Mouse (Mus musculus) heart, embryonic 14.5 days (tissue): ENCODE measurements around the gene Hmgb1. TPM values are rescaled to one million over a fixed set of nuclear protein-coding genes. Genes with fewer than 3 reads are reported as not detected.

Experiments used
- ATAC-seq: fragments of 200-750 bp; cut with Nextera tagmentation; 2 replicates; pipeline ENCODE4 v1.8.0; 2017; ENCODE audit warnings: low read depth, moderate TSS enrichment; ENCODE audit not compliant: insufficient number of reproducible peaks, insufficient read depth, low FRiP score
- H3K27ac ChIP-seq, 2 experiments: fragments of 200-500 bp in 1 of 2; fragments of 300-500 bp in 1 of 2; sonication (generic) in 1 of 2; replicated peaks in 1 of 2; 2 replicates each; pipeline ENCODE4 v1.5.1; 2012 to 2014; ENCODE audit warnings: low read depth in 2 of 2, low read length in 2 of 2, control low read depth in 1 of 2, mild to moderate bottlenecking in 1 of 2, mixed read lengths in 1 of 2; ENCODE audit not compliant: control insufficient read depth in 1 of 2, insufficient read depth in 1 of 2
- H3K27me3 ChIP-seq: fragments of 300-500 bp; sonication (generic); 2 replicates; pipeline ENCODE4 v1.6.1; 2014; ENCODE audit warnings: mild to moderate bottlenecking, low read length, control low read depth; ENCODE audit not compliant: control insufficient read depth, insufficient read depth
- H3K36me3 ChIP-seq: fragments of 300-500 bp; sonication (generic); 2 replicates; pipeline ENCODE4 v1.6.1; 2014; ENCODE audit warnings: mild to moderate bottlenecking, control low read depth, low read length, mixed read lengths; ENCODE audit not compliant: control insufficient read depth, insufficient read depth
- H3K4me1 ChIP-seq, 2 experiments: fragments of 200-500 bp in 1 of 2; fragments of 300-500 bp in 1 of 2; sonication (generic) in 1 of 2; 2 replicates each; pipeline ENCODE4 v1.6.1; 2012 to 2014; ENCODE audit warnings: low read length in 2 of 2, control low read depth in 1 of 2, mixed read lengths in 1 of 2; ENCODE audit not compliant: control insufficient read depth in 2 of 2, insufficient read depth in 2 of 2
- H3K4me2 ChIP-seq: fragments of 300-500 bp; sonication (generic); 2 replicates; pipeline ENCODE4 v1.6.1; 2014; ENCODE audit warnings: mild to moderate bottlenecking, low read length
- H3K4me3 ChIP-seq, 2 experiments: fragments of 200-500 bp in 1 of 2; fragments of 300-500 bp in 1 of 2; sonication (generic) in 1 of 2; 2 replicates each; pipeline ENCODE4 v1.5.1; 2012 to 2014; ENCODE audit warnings: low read length in 2 of 2, mild to moderate bottlenecking in 2 of 2, control low read depth in 1 of 2, low read depth in 1 of 2, moderate library complexity in 1 of 2; ENCODE audit not compliant: control insufficient read depth in 1 of 2, insufficient read depth in 1 of 2
- H3K9ac ChIP-seq: fragments of 300-500 bp; sonication (generic); 2 replicates; pipeline ENCODE4 v1.6.1; 2014; ENCODE audit warnings: mild to moderate bottlenecking, low read length
- H3K9me3 ChIP-seq: fragments of 300-500 bp; sonication (generic); 2 replicates; pipeline ENCODE4 v1.6.1; 2016; ENCODE audit warnings: low read length, control low read depth; ENCODE audit not compliant: control insufficient read depth
- WGBS: fragments of 180-500 bp; shearing (Covaris S2); extraction: QIAGEN DNeasy Blood & Tissue Kit; methylation state at CpG from one replicate; pipeline ENCODE4 v1.1.7; 2014; 5-methylcytosine and 5-hydroxymethylcytosine counted together
- polyA plus RNA-seq: library from polyadenylated mRNA; unstranded; fragments of >200 nt; fragmentation: Nextera tagmentation; extraction: Ambion mirVana; gene quantifications from 2 replicates; pipeline ENCODE4 v1.2.1, GENCODE M21; 2014

The Hmgb1 gene
- polyA plus RNA-seq, 1 experiment from 2014 or later = 751 TPM

DNA sequence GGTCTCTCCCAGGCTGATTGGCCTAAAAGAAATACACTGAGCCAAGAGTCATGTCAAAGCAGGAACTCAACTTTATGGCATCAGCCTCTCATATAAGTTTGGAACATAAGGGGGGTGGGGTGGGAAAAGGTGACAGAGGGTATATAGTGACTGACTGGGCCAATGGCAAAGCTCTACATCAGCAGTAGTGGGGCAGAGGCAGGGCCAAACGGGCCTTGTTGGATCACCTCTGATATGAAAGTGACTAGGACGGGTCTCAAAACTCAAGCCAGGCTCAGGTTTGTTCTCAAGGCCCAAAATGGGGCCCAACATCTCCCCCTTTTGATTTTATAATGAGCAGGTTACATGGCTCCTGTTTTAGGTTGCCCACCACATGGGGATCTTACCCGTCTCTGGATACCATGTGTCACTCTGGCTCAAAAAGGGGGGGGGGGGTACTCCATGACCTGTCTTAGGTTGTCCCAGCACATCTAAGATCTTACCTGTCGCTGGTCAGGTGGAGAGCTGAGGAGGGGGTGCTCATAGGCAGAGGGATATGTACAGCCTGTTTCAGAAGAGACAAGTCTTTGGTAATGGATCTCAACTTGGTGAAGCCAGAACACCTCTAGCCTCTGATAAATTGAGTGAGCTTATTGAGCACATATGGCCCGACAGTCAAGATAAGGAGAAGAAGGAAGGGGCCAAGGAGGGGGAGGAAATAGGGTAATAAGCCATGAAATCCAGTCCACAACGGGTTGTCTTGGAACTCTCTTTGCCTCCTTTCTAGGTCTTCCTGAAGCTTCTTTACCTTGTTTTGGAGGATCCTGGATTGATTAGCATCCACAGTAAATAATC, 33.5 kb upstream of the Hmgb1 start:
- no peak for ATAC-seq
- Histone ChIP-seq H3K4me1 (no peaks in the 10 kb centered on the region), H3K9me3 (no peaks in the 10 kb centered on the region), H3K36me3 (peaks cover 41% of the 10 kb centered on the region), H3K4me2 (no peak overlapping the region), H3K9ac (no peak overlapping the region), H3K27ac (no peak overlapping the region), H3K27me3 (no peaks in the 10 kb centered on the region), H3K4me3 (no peak overlapping the region)
- whole genome bisulfite sequencing = 78% methylated on average over 6 of the region's 6 CpGs

DNA sequence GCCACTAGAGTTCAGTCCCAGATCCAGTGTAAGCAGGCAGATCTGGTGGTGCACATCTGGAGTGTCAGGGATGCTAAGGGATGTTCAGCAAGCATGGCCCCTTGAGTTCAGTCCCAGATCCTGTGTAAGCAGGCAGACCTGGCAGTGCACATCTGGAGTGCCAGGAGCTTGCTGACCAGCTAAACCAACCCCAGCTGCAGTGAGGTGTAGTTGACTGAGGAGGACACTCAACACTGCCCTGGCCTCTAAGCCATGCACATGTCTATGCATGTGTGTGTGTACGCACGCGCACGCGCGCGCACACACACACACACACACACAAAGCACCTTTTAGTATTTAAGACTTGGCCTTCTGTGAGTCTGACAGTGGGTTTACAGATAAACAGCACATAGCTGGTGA, 31.3 kb upstream of the Hmgb1 start:
- Histone ChIP-seq H3K9ac (no peak overlapping the region), H3K4me2 (no peak overlapping the region), H3K27me3 (no peaks in the 10 kb centered on the region), H3K36me3 (peaks cover 63% of the 10 kb centered on the region), H3K4me1 (no peaks in the 10 kb centered on the region), H3K9me3 (no peaks in the 10 kb centered on the region), H3K27ac (no peak overlapping the region), H3K4me3 (no peak overlapping the region)
- 99% methylated on average over 7 of the region's 7 CpGs for WGBS
- ATAC-seq = no peak

DNA sequence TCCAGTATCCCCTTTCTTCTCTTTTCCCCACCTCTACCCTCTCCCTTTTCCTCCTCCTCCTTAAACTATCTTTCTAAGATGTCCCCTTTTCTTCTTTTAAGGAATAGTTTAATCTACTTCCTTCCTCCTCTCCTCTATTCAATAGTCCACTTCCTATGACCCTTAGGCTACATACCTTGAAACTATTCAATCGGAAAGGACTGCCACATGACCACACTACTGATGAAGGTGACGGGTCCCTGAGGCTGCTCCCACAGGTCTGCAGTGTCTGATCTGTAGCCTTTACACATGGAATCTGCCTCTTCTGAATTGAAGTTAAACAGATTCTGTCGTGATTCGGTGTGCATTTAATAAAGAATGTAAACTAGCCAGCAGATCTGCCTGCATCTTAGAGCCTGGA, 28.5 kb upstream of the Hmgb1 start:
- Histone ChIP-seq H3K9me3 (no peaks in the 10 kb centered on the region), H3K27ac (no peak overlapping the region), H3K4me2 (no peak overlapping the region), H3K36me3 (peaks cover 82% of the 10 kb centered on the region), H3K4me1 (peaks cover 0 to 2% of the 10 kb centered on the region in 2 experiments; a peak in 1 of 4 replicates), H3K4me3 (no peak overlapping the region), H3K27me3 (no peaks in the 10 kb centered on the region), H3K9ac (no peak overlapping the region)
- 76% methylated on average over 4 of the region's 4 CpGs for WGBS
- ATAC-seq = no peak

DNA sequence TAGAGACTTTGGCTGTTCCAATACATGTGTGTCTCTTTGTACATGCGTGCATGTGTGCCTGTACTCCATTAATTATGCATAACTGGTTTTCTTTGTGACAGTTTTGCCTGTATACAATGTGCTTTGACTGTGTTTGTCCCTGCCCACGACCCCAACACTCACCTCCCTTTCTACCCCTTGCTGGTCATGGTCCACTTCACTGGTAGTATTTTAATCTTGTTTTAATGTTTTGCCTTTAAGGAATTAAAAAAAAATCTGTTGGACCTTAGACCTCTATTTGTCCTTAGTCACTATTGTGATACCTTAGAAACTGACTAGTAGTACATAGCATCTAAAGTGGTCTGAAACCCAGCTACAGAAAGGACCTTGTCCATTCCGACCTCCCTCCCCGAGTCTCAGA, 26.8 kb upstream of the Hmgb1 start:
- 95% methylated on average over 4 of the region's 4 CpGs for WGBS
- no peak for ATAC-seq
- H3K4me2 ChIP-seq = no peak overlapping the region

DNA sequence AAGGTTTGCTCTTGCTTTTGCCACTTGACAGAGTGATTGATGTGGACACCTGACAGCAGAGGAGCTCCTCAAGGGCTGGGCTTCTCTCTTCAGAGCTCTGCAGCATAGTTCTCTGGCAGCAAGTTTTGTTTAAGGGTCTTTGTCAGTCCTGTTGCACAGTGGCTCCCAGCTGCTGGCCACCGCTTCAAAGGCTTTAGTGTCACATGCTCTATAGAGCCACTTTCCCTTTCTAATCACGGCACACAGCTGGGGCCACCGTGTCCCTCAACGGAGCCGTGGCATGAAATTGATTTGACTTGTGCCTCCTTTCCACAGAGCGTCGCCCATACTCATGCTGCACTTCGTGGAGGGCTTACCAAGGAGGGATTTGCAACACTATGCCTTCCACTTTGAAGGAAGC, 25.0 kb upstream of the Hmgb1 start:
- Histone ChIP-seq H3K27me3 (no peaks in the 10 kb centered on the region), H3K4me1 (peaks cover 0 to 2% of the 10 kb centered on the region in 2 experiments; a peak in 1 of 4 replicates), H3K4me3 (no peak overlapping the region), H3K9ac (no peak overlapping the region), H3K9me3 (no peaks in the 10 kb centered on the region), H3K4me2 (no peak overlapping the region), H3K36me3 (peaks cover 87% of the 10 kb centered on the region), H3K27ac (peak overlapping the region in 1 of 2 experiments; percentile 22; a peak in 1 of 4 replicates)
- 66% methylated on average over 8 of the region's 8 CpGs for WGBS
- no peak for ATAC-seq

More for the DNA sequence above, 26.8 kb upstream of the Hmgb1 start:
- Histone ChIP-seq H3K36me3 (peaks cover 89% of the 10 kb centered on the region), H3K27ac (no peak overlapping the region), H3K9ac (no peak overlapping the region), H3K4me3 (no peak overlapping the region), H3K27me3 (no peaks in the 10 kb centered on the region), H3K9me3 (no peaks in the 10 kb centered on the region), H3K4me1 (peaks cover 0 to 2% of the 10 kb centered on the region in 2 experiments; a peak in 1 of 4 replicates)

DNA sequence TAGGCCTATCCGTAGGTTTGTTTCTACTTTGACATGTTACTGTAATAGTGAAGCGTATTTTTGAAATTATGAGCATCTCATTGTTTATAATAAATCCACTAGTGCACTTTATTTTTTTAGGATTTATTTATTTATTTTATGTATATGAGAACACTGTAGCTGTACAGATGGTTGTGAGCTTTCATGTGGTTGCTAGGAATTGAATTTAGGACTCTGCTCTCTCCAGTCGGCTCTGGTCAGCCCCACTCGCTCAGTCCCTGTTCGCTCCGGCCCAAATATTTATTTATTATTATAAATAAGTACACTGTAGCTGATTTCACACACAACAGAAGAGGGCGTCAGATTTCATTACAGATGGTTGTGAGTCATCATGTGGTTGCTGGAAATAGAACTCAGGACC, 24.5 kb upstream of the Hmgb1 start:
- no peak overlapping the region for H3K27ac ChIP-seq
- peaks cover 87% of the 10 kb centered on the region for H3K36me3 ChIP-seq
- H3K9ac ChIP-seq = no peak overlapping the region
- no peak for ATAC-seq
- H3K27me3 ChIP-seq = no peaks in the 10 kb centered on the region
- no peak overlapping the region for H3K4me2 ChIP-seq
- WGBS = 92% methylated on average over 7 of the region's 7 CpGs
- no peak overlapping the region for H3K4me3 ChIP-seq
- no peaks in the 10 kb centered on the region for H3K9me3 ChIP-seq
- H3K4me1 ChIP-seq = peaks cover 0 to 2% of the 10 kb centered on the region in 2 experiments; a peak in 1 of 4 replicates

DNA sequence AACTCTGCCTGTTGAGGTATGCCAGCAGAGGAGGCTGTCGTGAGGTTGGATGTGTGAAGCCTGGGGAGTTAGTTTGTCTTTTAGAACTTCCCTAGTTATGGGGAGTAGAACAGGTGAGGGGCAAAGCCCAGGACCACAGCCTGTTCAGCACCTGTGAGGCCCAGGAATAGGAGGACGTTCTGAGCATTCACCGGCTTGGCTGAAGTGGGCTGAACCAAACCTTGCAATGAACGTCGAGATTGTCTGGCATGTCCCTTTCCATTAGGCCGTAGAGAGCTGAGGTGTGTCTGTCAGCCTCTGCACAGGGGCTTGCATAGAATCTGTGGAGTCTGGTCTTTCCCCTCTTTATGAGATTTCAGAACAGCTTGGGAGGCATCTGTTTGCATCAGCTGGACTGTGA, 23.4 kb upstream of the Hmgb1 start:
- Histone ChIP-seq H3K9ac (no peak overlapping the region), H3K27me3 (no peaks in the 10 kb centered on the region), H3K4me3 (no peak overlapping the region), H3K36me3 (peaks cover 87% of the 10 kb centered on the region), H3K4me2 (no peak overlapping the region), H3K9me3 (no peaks in the 10 kb centered on the region), H3K4me1 (peaks cover 0 to 2% of the 10 kb centered on the region in 2 experiments; a peak in 1 of 4 replicates), H3K27ac (no peak overlapping the region)
- WGBS = 81% methylated on average over 6 of the region's 6 CpGs
- ATAC-seq = no peak
